Comparison of ENCODE assay signal across 8 mouse cellular contexts in genomic region chr2:37452376-37452760, GRCm38 (mm10). TPM values are rescaled to one million over a fixed set of nuclear protein-coding genes. Genes with fewer than 3 reads are reported as not detected.
DNase-seq lines count a peak whose midpoint lies in the region; ATAC-seq and TF ChIP-seq lines count a peak whose summit lies in the region.

No protein-coding gene starts in this region.

- no peaks in the 10 kb centered on the region for H3K9me3 ChIP-seq in megakaryocyte, embryonic 14.5 days
- H3K9me3 ChIP-seq in hindbrain, embryonic 16.5 days (ENCODE audit: control insufficient read depth, low read length) = no peaks in the 10 kb centered on the region
- H3K9me3 ChIP-seq in midbrain, postnatal 0 days (ENCODE audit: low read length) = no peaks in the 10 kb centered on the region

- no peaks in the 10 kb centered on the region; the same call in 1 of the 2 replicates for H3K27me3 ChIP-seq in cerebellum, adult 2 months (ENCODE audit: control insufficient read depth, insufficient read depth, low read length)
- H3K27me3 ChIP-seq in megakaryocyte, embryonic 14.5 days (replicated peaks) = no peaks in the 10 kb centered on the region
- no peaks in the 10 kb centered on the region for H3K27me3 ChIP-seq in hindbrain, embryonic 16.5 days (replicated peaks; ENCODE audit: control insufficient read depth, insufficient read depth, low read length)
- H3K27me3 ChIP-seq in midbrain, postnatal 0 days (ENCODE audit: insufficient read depth, low read length) = no peaks in the 10 kb centered on the region

- no peak for DNase-seq in cerebellum, adult 2 months
- no peak for DNase-seq in cerebellum, postnatal 25 days
- no peak for DNase-seq in midbrain, postnatal 0 days (ENCODE audit: low spot score)
- no peak for DNase-seq in layer of hippocampus, adult 18-20 months (ENCODE audit: low spot score in 2 of 2)
- no peak for DNase-seq in c-Kit-positive CD71-positive TER-119-positive erythroid progenitor cells, embryonic 14.5 days (ENCODE audit: low spot score)

- peaks cover 8% of the 10 kb centered on the region for H3K36me3 ChIP-seq in megakaryocyte, embryonic 14.5 days (replicated peaks; ENCODE audit: low read length)
- no peaks in the 10 kb centered on the region for H3K36me3 ChIP-seq in hindbrain, embryonic 16.5 days (ENCODE audit: control insufficient read depth, insufficient read depth, low read length)
- H3K36me3 ChIP-seq in midbrain, postnatal 0 days (ENCODE audit: insufficient read depth, low read length) = no peaks in the 10 kb centered on the region

- ATAC-seq in megakaryocyte, adult 5-6 weeks (ENCODE audit: poor library complexity, severe bottlenecking) = no peak
- peak; percentile 87 for ATAC-seq in hindbrain, embryonic 16.5 days
- peak; percentile 88 for ATAC-seq in midbrain, postnatal 0 days (ENCODE audit: low FRiP score)

- H3K4me2 ChIP-seq in hindbrain, embryonic 16.5 days (ENCODE audit: low read length) = peak overlapping the region; percentile 76
- peak overlapping the region; percentile 68 for H3K4me2 ChIP-seq in midbrain, postnatal 0 days (ENCODE audit: low read depth, low read length, poor library complexity, severe bottlenecking)

- peaks cover 2% of the 10 kb centered on the region; the same call in 1 of the 2 replicates for H3K4me1 ChIP-seq in cerebellum, adult 2 months (ENCODE audit: control insufficient read depth, insufficient read depth, low read length)
- H3K4me1 ChIP-seq in megakaryocyte, embryonic 14.5 days = peaks cover 36% of the 10 kb centered on the region
- H3K4me1 ChIP-seq in hindbrain, embryonic 16.5 days (ENCODE audit: control insufficient read depth, insufficient read depth, low read depth, low read length) = peaks cover 9% of the 10 kb centered on the region
- H3K4me1 ChIP-seq in midbrain, postnatal 0 days (ENCODE audit: insufficient read depth, low read length) = no peaks in the 10 kb centered on the region

- H3K9ac ChIP-seq in hindbrain, embryonic 16.5 days (ENCODE audit: low read depth, low read length) = peak overlapping the region; percentile 96
- peak overlapping the region; percentile 94 for H3K9ac ChIP-seq in midbrain, postnatal 0 days (replicated peaks; ENCODE audit: low read length, poor library complexity, severe bottlenecking)

- TF ChIP-seq CTCF in cerebellum, adult 2 months (IDR thresholded peaks at IDR 0.05; ENCODE audit: borderline replicate concordance, insufficient read depth, low read depth, low read length) = no peak
- no peak for TF ChIP-seq CTCF in midbrain, postnatal 0 days (IDR thresholded peaks at IDR 0.05)

- no peak overlapping the region for H3K27ac ChIP-seq in cerebellum, adult 2 months (ENCODE audit: insufficient read depth, low read length)
- H3K27ac ChIP-seq in hindbrain, embryonic 16.5 days (ENCODE audit: low read depth, low read length) = peak overlapping the region; percentile 87
- peak overlapping the region; percentile 93 for H3K27ac ChIP-seq in midbrain, postnatal 0 days (ENCODE audit: low read depth, low read length)

- 0% methylated on average over 22 of the region's 24 CpGs for WGBS in cerebellum, adult 2 months
- 3% methylated on average over 19 of the region's 24 CpGs for WGBS in hindbrain, embryonic 16.5 days
- under 1% methylated on average over 24 of the region's 24 CpGs for WGBS in midbrain, postnatal 0 days

- H3K4me3 ChIP-seq in cerebellum, adult 2 months (replicated peaks; ENCODE audit: insufficient read depth, low read depth, low read length) = peak overlapping the region; percentile 99
- H3K4me3 ChIP-seq in megakaryocyte, embryonic 14.5 days (replicated peaks) = peak overlapping the region; percentile 93
- H3K4me3 ChIP-seq in hindbrain, embryonic 16.5 days (ENCODE audit: low read length) = peak overlapping the region; percentile 79
- peak overlapping the region; percentile 90 for H3K4me3 ChIP-seq in midbrain, postnatal 0 days (ENCODE audit: low read depth, low read length)

- no peak for TF ChIP-seq POLR2A in cerebellum, adult 2 months (IDR thresholded peaks at IDR 0.05; ENCODE audit: borderline replicate concordance, insufficient read depth, low read length)

RNA-seq across cellular contexts. Expression of gene Rabgap1, which starts 9.3 kb away (rescaled TPM):
- 40.4 and 42.3 TPM in 2 replicates for polyA plus RNA-seq in cerebellum, adult 2 months (2012; rRNA removed)
- polyA plus RNA-seq in megakaryocyte, embryonic 14.5 days (2012; ENCODE audit: insufficient read depth, low replicate concordance) = 0.47 and 2.5 TPM in 2 replicates
- 21.6 and 28.3 TPM in 2 replicates for total RNA-seq in megakaryocyte, adult 5-6 weeks (2015)
- 29.9 and 37.6 TPM in 2 replicates for total RNA-seq in megakaryocyte, adult 5-6 weeks (2017)
- 45.5 and 49.2 TPM in 2 replicates for polyA plus RNA-seq in hindbrain, embryonic 16.5 days (2015; fragmentation: Nextera tagmentation; extraction: Ambion mirVana)
- 65.0 and 89.4 TPM in 2 replicates for total RNA-seq in midbrain, postnatal 0 days (2014; rRNA removed)
- 38.9 and 45.2 TPM in 2 replicates for polyA plus RNA-seq in midbrain, postnatal 0 days (2015; fragmentation: Nextera tagmentation; extraction: Ambion mirVana)
- 10 to 100 TPM; 83.8 to 94.8 TPM for total RNA-seq in layer of hippocampus, adult 18-20 months (2021)

RNA-seq across cellular contexts. Expression of gene Zbtb6, which starts 9.4 kb away (rescaled TPM):
- polyA plus RNA-seq in cerebellum, adult 2 months (2012; rRNA removed) = 7.4 and 8.0 TPM in 2 replicates
- polyA plus RNA-seq in megakaryocyte, embryonic 14.5 days (2012; ENCODE audit: insufficient read depth, low replicate concordance) = 0.06 TPM in 1 of 2 replicates, not detected in the other
- total RNA-seq in megakaryocyte, adult 5-6 weeks (2015) = 16.2 and 18.4 TPM in 2 replicates
- total RNA-seq in megakaryocyte, adult 5-6 weeks (2017) = 23.1 and 24.8 TPM in 2 replicates
- 12.8 and 14.4 TPM in 2 replicates for polyA plus RNA-seq in hindbrain, embryonic 16.5 days (2015; fragmentation: Nextera tagmentation; extraction: Ambion mirVana)
- 30.6 and 37.9 TPM in 2 replicates for total RNA-seq in midbrain, postnatal 0 days (2014; rRNA removed)
- polyA plus RNA-seq in midbrain, postnatal 0 days (2015; fragmentation: Nextera tagmentation; extraction: Ambion mirVana) = 9.2 and 9.5 TPM in 2 replicates
- 10 to 100 TPM; 15.0 to 15.6 TPM for total RNA-seq in layer of hippocampus, adult 18-20 months (2021)

RNA-seq across cellular contexts. Expression of gene Zbtb26, which starts 9.4 kb away (rescaled TPM):
- polyA plus RNA-seq in cerebellum, adult 2 months (2012; rRNA removed) = 7.7 and 8.3 TPM in 2 replicates
- 0.06 and 0.82 TPM in 2 replicates for polyA plus RNA-seq in megakaryocyte, embryonic 14.5 days (2012; ENCODE audit: insufficient read depth, low replicate concordance)
- 6.2 and 6.4 TPM in 2 replicates for total RNA-seq in megakaryocyte, adult 5-6 weeks (2015)
- total RNA-seq in megakaryocyte, adult 5-6 weeks (2017) = 5.9 and 6.3 TPM in 2 replicates
- polyA plus RNA-seq in hindbrain, embryonic 16.5 days (2015; fragmentation: Nextera tagmentation; extraction: Ambion mirVana) = 6.0 and 7.3 TPM in 2 replicates
- 14.3 and 15.1 TPM in 2 replicates for total RNA-seq in midbrain, postnatal 0 days (2014; rRNA removed)
- polyA plus RNA-seq in midbrain, postnatal 0 days (2015; fragmentation: Nextera tagmentation; extraction: Ambion mirVana) = 2.5 and 2.6 TPM in 2 replicates
- total RNA-seq in layer of hippocampus, adult 18-20 months (2021) = 10 to 100 TPM; 10.6 to 10.8 TPM

RNA-seq across cellular contexts. Expression of gene Rc3h2, which starts 29.7 kb away (rescaled TPM):
- polyA plus RNA-seq in cerebellum, adult 2 months (2012; rRNA removed) = 27.3 TPM in 2 replicates
- 0.24 and 0.47 TPM in 2 replicates for polyA plus RNA-seq in megakaryocyte, embryonic 14.5 days (2012; ENCODE audit: insufficient read depth, low replicate concordance)
- total RNA-seq in megakaryocyte, adult 5-6 weeks (2015) = 30.6 and 31.1 TPM in 2 replicates
- 37.3 and 42.5 TPM in 2 replicates for total RNA-seq in megakaryocyte, adult 5-6 weeks (2017)
- polyA plus RNA-seq in hindbrain, embryonic 16.5 days (2015; fragmentation: Nextera tagmentation; extraction: Ambion mirVana) = 16.3 and 16.6 TPM in 2 replicates
- 56.2 and 70.4 TPM in 2 replicates for total RNA-seq in midbrain, postnatal 0 days (2014; rRNA removed)
- 9.0 and 13.3 TPM in 2 replicates for polyA plus RNA-seq in midbrain, postnatal 0 days (2015; fragmentation: Nextera tagmentation; extraction: Ambion mirVana)
- 10 to 100 TPM; 79.8 to 85.2 TPM for total RNA-seq in layer of hippocampus, adult 18-20 months (2021)

Comparison
In these comparisons a context has a peak if more than half of its experiments do, and no peak if none do; other contexts are left out.
1. RNA of gene Rabgap1, which starts 9.3 kb away (polyA plus RNA-seq): 45.5 to 49.2 TPM in hindbrain, embryonic 16.5 days, 38.9 to 45.2 TPM in midbrain, postnatal 0 days and 40.4 to 42.3 TPM in cerebellum, adult 2 months; 0.47 to 2.5 TPM in megakaryocyte, embryonic 14.5 days; every median in the first group is over 10 times any median in the second.
2. Peak in every context shown above with its lines, with median percentiles within 50 percentile points of each other: H3K4me3 ChIP-seq.